Mouse (Mus musculus) kidney, embryonic 15.5 days (tissue): ENCODE measurements around the gene Usp10. TPM values are rescaled to one million over a fixed set of nuclear protein-coding genes. Genes with fewer than 3 reads are reported as not detected.

Source experiments
- ATAC-seq: fragments of 200-750 bp; cut with Nextera tagmentation; replicated peaks from 2 replicates; pipeline ENCODE4 v1.8.0; 2017; ENCODE audit warnings: moderate TSS enrichment; ENCODE audit not compliant: low FRiP score
- H3K27ac ChIP-seq: fragments of 300-500 bp; sonication (generic); 2 replicates; pipeline ENCODE4 v1.5.1; 2015; ENCODE audit warnings: mild to moderate bottlenecking, inconsistent platforms
- H3K27me3 ChIP-seq: fragments of 300-500 bp; sonication (generic); 2 replicates; pipeline ENCODE4 v1.6.1; 2015; ENCODE audit warnings: inconsistent platforms
- H3K36me3 ChIP-seq: fragments of 300-500 bp; sonication (generic); 2 replicates; pipeline ENCODE4 v1.6.1; 2015; ENCODE audit warnings: inconsistent platforms
- H3K4me1 ChIP-seq: fragments of 300-500 bp; sonication (generic); 2 replicates; pipeline ENCODE4 v1.6.1; 2015; ENCODE audit warnings: inconsistent platforms
- H3K4me2 ChIP-seq: fragments of 300-500 bp; sonication (generic); 2 replicates; pipeline ENCODE4 v1.6.1; 2015; ENCODE audit warnings: moderate library complexity, mild to moderate bottlenecking, inconsistent platforms
- H3K4me3 ChIP-seq: fragments of 300-500 bp; sonication (generic); replicated peaks from 2 replicates; pipeline ENCODE4 v1.5.1; 2015; ENCODE audit warnings: mild to moderate bottlenecking, inconsistent platforms
- H3K9ac ChIP-seq: fragments of 300-500 bp; sonication (generic); 2 replicates; pipeline ENCODE4 v1.6.1; 2015; ENCODE audit warnings: mild to moderate bottlenecking, inconsistent platforms
- H3K9me3 ChIP-seq: fragments of 300-500 bp; sonication (generic); replicated peaks from 2 replicates; pipeline ENCODE4 v1.6.1; 2016; ENCODE audit warnings: inconsistent platforms
- whole genome bisulfite sequencing: fragments of 180-500 bp; shearing (Covaris S2); methylation state at CpG from one replicate; pipeline ENCODE4 v1.1.7; 2015; ENCODE audit warnings: mixed read lengths; 5-methylcytosine and 5-hydroxymethylcytosine counted together
- polyA plus RNA-seq: library from polyadenylated mRNA; unstranded; fragments of >200 nt; fragmentation: Nextera tagmentation; extraction: Ambion mirVana; gene quantifications from 2 replicates; pipeline ENCODE4 v1.2.1, GENCODE M21; 2015

Usp10 gene
- polyA plus RNA-seq, 1 experiment from 2014 or later = 167 TPM

GRCm38 (mm10) chr8:119967435-119967834 is 57.3 kb downstream of the Usp10 start:
- 92% methylated on average over 9 of the region's 9 CpGs for WGBS

DNA sequence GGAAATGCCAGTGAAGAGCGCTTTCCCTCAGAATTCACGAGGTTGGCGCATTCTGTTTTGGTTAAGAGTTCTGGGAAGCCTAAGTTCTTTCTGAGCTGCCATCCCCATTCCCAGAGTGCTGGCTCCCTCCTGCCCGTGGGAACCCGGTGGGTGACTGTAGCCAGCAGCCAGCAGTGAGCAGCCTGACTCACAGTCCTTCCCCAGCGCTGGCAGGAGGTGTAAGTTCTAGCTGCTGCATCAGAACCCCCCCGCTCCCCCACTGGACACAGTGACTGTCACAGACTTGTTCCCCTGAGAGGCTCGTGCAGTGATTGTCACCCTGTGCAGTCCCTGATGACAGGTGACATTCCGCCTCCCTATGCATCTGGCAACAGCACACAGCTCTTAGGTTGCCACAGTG is 60.0 kb downstream of the Usp10 start:
- no peak for ATAC-seq
- no peaks in the 10 kb centered on the region for H3K27me3 ChIP-seq
- no peak overlapping the region for H3K27ac ChIP-seq
- H3K4me2 ChIP-seq = no peak overlapping the region
- 68% methylated on average over 9 of the region's 9 CpGs for WGBS
- peaks cover 9% of the 10 kb centered on the region for H3K4me1 ChIP-seq
- no peak overlapping the region for H3K4me3 ChIP-seq
- peaks cover 6% of the 10 kb centered on the region; the same call in 1 of the 2 replicates for H3K9me3 ChIP-seq
- H3K9ac ChIP-seq = no peak overlapping the region
- no peaks in the 10 kb centered on the region for H3K36me3 ChIP-seq

More at GRCm38 (mm10) chr8:119967435-119967834, 57.3 kb downstream of the Usp10 start:
- H3K4me3 ChIP-seq = no peak overlapping the region
- H3K27me3 ChIP-seq = no peaks in the 10 kb centered on the region
- H3K9me3 ChIP-seq = peaks cover 6% of the 10 kb centered on the region; the same call in 1 of the 2 replicates
- H3K27ac ChIP-seq = no peak overlapping the region
- no peak overlapping the region for H3K4me2 ChIP-seq
- peaks cover 5% of the 10 kb centered on the region for H3K4me1 ChIP-seq
- H3K9ac ChIP-seq = no peak overlapping the region
- H3K36me3 ChIP-seq = no peaks in the 10 kb centered on the region
- no peak for ATAC-seq

- H3K9me3 ChIP-seq = peaks cover 2% of the 10 kb centered on the region; the same call in 1 of the 2 replicates
- no peak for ATAC-seq
- H3K36me3 ChIP-seq = no peaks in the 10 kb centered on the region
- H3K4me2 ChIP-seq = no peak overlapping the region
- H3K27ac ChIP-seq = peak overlapping the region; percentile 46; the same call in 1 of the 2 replicates
- 59% methylated on average over 12 of the region's 12 CpGs for WGBS
- H3K27me3 ChIP-seq = no peaks in the 10 kb centered on the region
- H3K4me1 ChIP-seq = peaks cover 9% of the 10 kb centered on the region
- H3K4me3 ChIP-seq = no peak overlapping the region
- no peak overlapping the region for H3K9ac ChIP-seq
Measured at GRCm38 (mm10) chr8:119972558-119972957, 62.4 kb downstream of the Usp10 start.

DNA sequence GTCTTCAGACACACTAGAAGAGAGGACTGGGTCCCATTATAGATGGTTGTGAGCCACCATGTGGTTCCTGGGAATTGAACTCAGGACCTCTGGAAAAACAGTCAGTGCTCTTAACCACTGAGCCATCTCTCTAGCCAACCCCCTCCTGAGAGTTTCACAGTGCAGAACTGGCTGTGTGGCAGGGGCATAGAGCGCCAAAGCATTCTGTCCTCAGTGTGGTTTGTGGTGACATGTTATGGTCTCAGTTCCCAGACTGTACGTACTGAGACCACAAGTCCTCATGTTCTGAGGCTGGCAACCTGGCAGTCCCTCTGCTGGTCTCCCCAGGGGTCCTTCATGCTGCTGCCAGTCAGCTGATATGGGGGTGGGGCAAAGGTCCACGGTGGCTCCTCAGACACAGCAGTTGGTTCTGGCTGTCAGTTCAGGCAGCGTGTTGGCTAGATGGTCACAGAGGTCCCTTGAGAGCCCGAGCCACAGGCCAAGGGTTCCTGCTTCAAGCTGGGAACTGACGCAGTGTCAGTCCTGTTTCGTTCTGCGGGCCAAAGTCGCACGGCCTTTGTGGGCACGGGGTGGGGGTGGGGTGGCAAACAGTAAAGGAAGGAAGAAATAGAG is 68.7 kb downstream of the Usp10 start:
- Histone ChIP-seq H3K9me3 (no peaks in the 10 kb centered on the region), H3K9ac (no peak overlapping the region), H3K27ac (no peak overlapping the region), H3K36me3 (no peaks in the 10 kb centered on the region), H3K4me1 (no peaks in the 10 kb centered on the region), H3K4me2 (no peak overlapping the region), H3K27me3 (no peaks in the 10 kb centered on the region), H3K4me3 (no peak overlapping the region)
- no peak for ATAC-seq
- 71% methylated on average over 11 of the region's 11 CpGs for WGBS

GRCm38 (mm10) chr8:119981253-119981652 is 71.1 kb downstream of the Usp10 start:
- H3K27me3 ChIP-seq = no peaks in the 10 kb centered on the region
- no peak overlapping the region for H3K27ac ChIP-seq
- no peaks in the 10 kb centered on the region for H3K36me3 ChIP-seq
- H3K4me2 ChIP-seq = no peak overlapping the region
- H3K9me3 ChIP-seq = no peaks in the 10 kb centered on the region
- H3K4me1 ChIP-seq = 0 out of 2 replicates have a peak, but pooled peaks cover 2% of the 10 kb centered on the region
- H3K9ac ChIP-seq = no peak overlapping the region
- no peak for ATAC-seq
- no peak overlapping the region for H3K4me3 ChIP-seq
- 78% methylated on average over 4 of the region's 4 CpGs for whole genome bisulfite sequencing

- H3K9me3 ChIP-seq = no peaks in the 10 kb centered on the region
- peaks cover 14% of the 10 kb centered on the region for H3K4me1 ChIP-seq
- H3K4me2 ChIP-seq = no peak overlapping the region
- H3K27ac ChIP-seq = no peak overlapping the region
- ATAC-seq = no peak
- no peak overlapping the region for H3K9ac ChIP-seq
- no peak overlapping the region for H3K4me3 ChIP-seq
- H3K27me3 ChIP-seq = no peaks in the 10 kb centered on the region
- no peaks in the 10 kb centered on the region for H3K36me3 ChIP-seq
Measured at GRCm38 (mm10) chr8:119984085-119984484, 73.9 kb downstream of the Usp10 start.

GRCm38 (mm10) chr8:119986174-119986573 is 76.0 kb downstream of the Usp10 start:
- Histone ChIP-seq H3K4me1 (peaks cover 14% of the 10 kb centered on the region), H3K4me3 (no peak overlapping the region), H3K27ac (no peak overlapping the region), H3K27me3 (peaks cover 7% of the 10 kb centered on the region), H3K9me3 (no peaks in the 10 kb centered on the region), H3K4me2 (no peak overlapping the region), H3K36me3 (no peaks in the 10 kb centered on the region), H3K9ac (no peak overlapping the region)
- no peak for ATAC-seq
- WGBS = 56% methylated on average over 5 of the region's 5 CpGs

DNA sequence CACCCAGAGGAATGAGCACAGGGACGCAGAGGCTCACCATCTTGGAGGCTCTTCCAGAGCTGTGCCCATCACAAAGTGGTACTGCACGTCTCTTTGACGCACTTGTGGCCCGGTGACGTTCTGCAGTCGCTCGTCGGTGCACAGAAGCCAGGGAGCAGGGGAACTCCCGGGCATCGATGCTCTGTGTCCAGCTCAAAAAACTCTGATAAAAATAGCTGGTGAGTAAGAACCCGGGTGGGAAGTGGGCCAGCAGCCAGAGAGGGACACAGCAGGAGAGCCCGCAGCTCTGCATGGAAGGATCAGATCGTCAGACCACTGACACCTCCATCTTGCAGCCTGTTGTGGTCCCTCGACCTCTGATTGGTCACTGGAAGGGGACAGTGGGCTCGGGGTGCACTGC is 77.9 kb downstream of the Usp10 start:
- H3K4me1 ChIP-seq = peaks cover 27% of the 10 kb centered on the region
- H3K4me2 ChIP-seq = no peak overlapping the region
- H3K36me3 ChIP-seq = no peaks in the 10 kb centered on the region
- H3K27me3 ChIP-seq = peaks cover 26% of the 10 kb centered on the region
- WGBS = 69% methylated on average over 15 of the region's 15 CpGs
- H3K9ac ChIP-seq = no peak overlapping the region
- no peak overlapping the region for H3K4me3 ChIP-seq
- peak overlapping the region; percentile 28 for H3K27ac ChIP-seq
- ATAC-seq = no peak
- no peaks in the 10 kb centered on the region for H3K9me3 ChIP-seq

DNA sequence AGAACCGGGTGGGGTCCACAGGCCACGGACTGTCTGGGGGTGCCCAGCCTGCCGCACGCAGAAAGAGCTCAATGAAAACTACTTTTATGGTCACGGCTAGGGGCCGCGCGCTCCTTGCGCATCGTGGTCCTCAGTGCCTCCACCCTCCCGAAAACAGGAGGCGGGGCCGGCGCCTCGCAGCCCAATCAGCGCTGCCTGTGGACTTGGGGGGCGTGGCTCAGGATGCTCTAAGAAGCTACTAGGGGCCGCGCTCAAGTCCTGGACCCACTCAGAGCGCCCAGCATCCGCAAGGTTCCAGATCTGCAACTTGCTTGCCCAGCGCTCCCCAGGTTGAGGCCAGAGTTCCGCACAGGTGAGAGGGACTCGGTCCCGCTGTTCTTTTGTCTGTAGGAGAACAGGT is 82.1 kb downstream of the Usp10 start, which contains the start of gene Crispld2:
Crispld2 (plus strand) TSS at position 190 of the 400 bp plus-strand sequence.
- peak; percentile 89 for ATAC-seq
- under 1% methylated on average over 25 of the region's 25 CpGs for WGBS
- H3K4me1 ChIP-seq = peaks cover 42% of the 10 kb centered on the region
- no peak within 1 kb of the TSS for H3K9ac ChIP-seq
- H3K4me3 ChIP-seq = peak within 1 kb of the TSS; percentile 38
- no peaks in the 10 kb centered on the region for H3K36me3 ChIP-seq
- peak within 1 kb of the TSS; percentile 61 for H3K4me2 ChIP-seq
- no peaks in the 10 kb centered on the region for H3K9me3 ChIP-seq
- no peak within 1 kb of the TSS for H3K27ac ChIP-seq
- H3K27me3 ChIP-seq = peaks cover 43% of the 10 kb centered on the region

- Histone ChIP-seq H3K36me3 (no peaks in the 10 kb centered on the region), H3K4me2 (peak overlapping the region; percentile 12; the same call in 1 of the 2 replicates), H3K9me3 (no peaks in the 10 kb centered on the region), H3K4me1 (peaks cover 40% of the 10 kb centered on the region), H3K27me3 (peaks cover 43% of the 10 kb centered on the region), H3K9ac (no peak overlapping the region), H3K4me3 (no peak overlapping the region), H3K27ac (no peak overlapping the region)
- ATAC-seq = peak; percentile 17; the same call in 1 of the 2 replicates
- 34% methylated on average over 7 of the region's 7 CpGs for WGBS
Measured at GRCm38 (mm10) chr8:119994114-119994513, 84.0 kb downstream of the Usp10 start.

GRCm38 (mm10) chr8:119994556-119994955 is 84.4 kb downstream of the Usp10 start:
- no peaks in the 10 kb centered on the region for H3K36me3 ChIP-seq
- H3K4me1 ChIP-seq = peaks cover 40% of the 10 kb centered on the region
- ATAC-seq = 0 out of 2 replicates have a peak, but pooled peaks have one; percentile 4
- H3K4me2 ChIP-seq = peak overlapping the region; percentile 12; the same call in 1 of the 2 replicates
- peaks cover 43% of the 10 kb centered on the region for H3K27me3 ChIP-seq
- H3K9me3 ChIP-seq = no peaks in the 10 kb centered on the region
- H3K27ac ChIP-seq = no peak overlapping the region
- 40% methylated on average over 6 of the region's 6 CpGs for WGBS
- H3K9ac ChIP-seq = no peak overlapping the region
- no peak overlapping the region for H3K4me3 ChIP-seq

- peaks cover 25% of the 10 kb centered on the region for H3K27me3 ChIP-seq
- no peak overlapping the region for H3K9ac ChIP-seq
- ATAC-seq = no peak
- H3K4me2 ChIP-seq = no peak overlapping the region
- H3K9me3 ChIP-seq = no peaks in the 10 kb centered on the region
- no peaks in the 10 kb centered on the region for H3K36me3 ChIP-seq
- H3K27ac ChIP-seq = no peak overlapping the region
- 85% methylated on average over 4 of the region's 4 CpGs for WGBS
- no peak overlapping the region for H3K4me3 ChIP-seq
- peaks cover 52% of the 10 kb centered on the region for H3K4me1 ChIP-seq
Measured at GRCm38 (mm10) chr8:119997266-119997665, 87.1 kb downstream of the Usp10 start.

DNA sequence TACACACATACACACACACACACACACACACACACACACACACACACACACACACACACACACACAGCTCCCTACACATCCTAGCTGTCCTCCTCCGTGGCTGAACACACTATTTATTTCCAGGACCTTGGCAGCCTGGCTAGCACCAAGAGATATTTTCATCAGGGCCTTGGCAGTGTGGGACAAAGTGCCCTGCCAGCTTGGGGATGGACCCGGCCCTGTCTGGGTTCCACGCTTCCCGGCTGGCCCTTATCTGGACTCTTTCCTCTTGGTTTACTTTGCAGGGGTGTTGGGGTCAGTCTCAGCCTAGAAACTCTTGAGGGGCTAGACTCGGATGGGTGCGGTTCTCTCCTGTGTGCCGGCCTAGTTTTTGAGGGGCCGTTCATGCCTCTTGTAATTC is 90.3 kb downstream of the Usp10 start:
- Histone ChIP-seq H3K9me3 (no peaks in the 10 kb centered on the region), H3K27me3 (no peaks in the 10 kb centered on the region), H3K4me2 (no peak overlapping the region), H3K27ac (no peak overlapping the region), H3K4me3 (no peak overlapping the region), H3K4me1 (peaks cover 58% of the 10 kb centered on the region), H3K36me3 (no peaks in the 10 kb centered on the region), H3K9ac (no peak overlapping the region)
- no peak for ATAC-seq
- 50% methylated on average over 8 of the region's 8 CpGs for WGBS
